Mouse (Mus musculus) activated CD4-positive, CD25-positive, alpha-beta regulatory T cell, adult 4 months (primary cell): ENCODE data around the gene Cmtm1. TPM values are rescaled to one million over a fixed set of nuclear protein-coding genes. Genes with fewer than 3 reads are reported as not detected.
"Not testable (repeated sequence)": the region's sequence is repeated elsewhere in the genome, so short reads cannot be mapped to it uniquely, and the experiment has no call there.

Source experiments
- ATAC-seq: one replicate; pipeline ENCODE4 v1.8.0; 2017
- polyA plus RNA-seq, 2 experiments: library from polyadenylated mRNA; unstranded; fragments of 100-300 nt; shearing (Covaris generic); gene quantifications; one replicate each; pipeline ENCODE4 v1.2.1; 2017

Cmtm1 gene
- polyA plus RNA-seq, result not detected

GRCm38 (mm10) chr8:104309441-104310155 is at the start of gene Cmtm1, which contains the start of gene Gm45711:
Gene Cmtm1, minus strand, starts transcription at chr8:104310145.
Gene Gm45711, minus strand, starts transcription at chr8:104310081.
- not testable (repeated sequence) for ATAC-seq

- ATAC-seq, result no peak
Observed at GRCm38 (mm10) chr8:104358637-104359036, 48.7 kb upstream of the Cmtm1 start.

GRCm38 (mm10) chr8:104354504-104354903 is 44.6 kb upstream of the Cmtm1 start:
- ATAC-seq, result no peak

- no peak for ATAC-seq
Observed at GRCm38 (mm10) chr8:104353186-104353585, 43.2 kb upstream of the Cmtm1 start.

GRCm38 (mm10) chr8:104350047-104350446 is 40.1 kb upstream of the Cmtm1 start:
- no peak for ATAC-seq

GRCm38 (mm10) chr8:104348971-104349370 is 39.0 kb upstream of the Cmtm1 start:
- ATAC-seq, result no peak

GRCm38 (mm10) chr8:104346706-104347105 is 36.8 kb upstream of the Cmtm1 start:
- ATAC-seq, result no peak

- no peak for ATAC-seq
Observed at GRCm38 (mm10) chr8:104344622-104345021, 34.7 kb upstream of the Cmtm1 start.

GRCm38 (mm10) chr8:104343957-104344356 is 34.0 kb upstream of the Cmtm1 start:
- ATAC-seq, result peak; percentile 67

- no peak for ATAC-seq
Observed at GRCm38 (mm10) chr8:104342426-104342825, 32.5 kb upstream of the Cmtm1 start.

GRCm38 (mm10) chr8:104341678-104342077 is 31.7 kb upstream of the Cmtm1 start:
- ATAC-seq, result no peak

GRCm38 (mm10) chr8:104341106-104341561 is 31.2 kb upstream of the Cmtm1 start:
- peak; percentile 14 for ATAC-seq

- peak; percentile 74 for ATAC-seq
Observed at GRCm38 (mm10) chr8:104340233-104341105, 30.5 kb upstream of the Cmtm1 start.

GRCm38 (mm10) chr8:104339983-104340232 is 30.0 kb upstream of the Cmtm1 start:
- no peak for ATAC-seq

GRCm38 (mm10) chr8:104339229-104339982 is 29.5 kb upstream of the Cmtm1 start, which contains the start of gene Cmtm3:
Gene Cmtm3, plus strand, starts transcription at chr8:104339410.
- ATAC-seq, result no peak

- no peak for ATAC-seq
Observed at GRCm38 (mm10) chr8:104337890-104338289, 27.9 kb upstream of the Cmtm1 start.

GRCm38 (mm10) chr8:104336806-104337205 is 26.9 kb upstream of the Cmtm1 start:
- ATAC-seq, result no peak

GRCm38 (mm10) chr8:104334196-104334595 is 24.3 kb upstream of the Cmtm1 start:
- no peak for ATAC-seq

- ATAC-seq, result no peak
Observed at GRCm38 (mm10) chr8:104333786-104334185, 23.8 kb upstream of the Cmtm1 start.

GRCm38 (mm10) chr8:104332665-104333631 is 23.0 kb upstream of the Cmtm1 start:
- ATAC-seq, result no peak

- ATAC-seq, result not testable (repeated sequence)
Observed at GRCm38 (mm10) chr8:104321930-104322329, 12.0 kb upstream of the Cmtm1 start, which contains the start of gene Cmtm2b. Gene Cmtm2b, plus strand, starts transcription at chr8:104322230.

- not testable (repeated sequence) for ATAC-seq
Observed at GRCm38 (mm10) chr8:104321267-104321666, 11.3 kb upstream of the Cmtm1 start, which contains the start of gene Gm11020. Gene Gm11020, plus strand, starts transcription at chr8:104321567.
